Mouse (Mus musculus): ENCODE results near the gene Tpm4. TPM values are rescaled to one million over a fixed set of nuclear protein-coding genes. Genes with fewer than 3 reads are reported as not detected.

The Tpm4 gene
- polyA plus RNA-seq, 1 experiment from 2014 or later: 172 TPM

DNA sequence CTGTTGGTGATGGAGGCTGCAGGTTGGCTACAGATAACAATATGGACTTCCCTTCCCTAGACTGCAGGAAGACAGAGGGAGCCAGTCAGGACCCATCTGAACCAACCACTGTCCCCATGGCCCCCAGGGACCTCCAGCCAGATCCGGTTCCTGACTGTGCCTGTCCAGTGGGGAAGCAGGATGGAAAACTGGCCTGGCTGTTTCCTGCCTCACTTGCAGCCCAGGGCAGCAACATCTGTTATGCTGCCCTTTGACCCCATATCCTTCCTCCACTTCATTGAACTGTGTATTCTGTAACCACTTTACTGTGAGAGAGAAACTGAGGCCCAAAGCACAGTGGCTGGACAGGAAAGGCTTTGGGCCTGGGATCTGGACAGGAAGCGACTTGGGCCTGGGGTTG lies 3.5 kb upstream of the Tpm4 start:
- no peaks in the 10 kb centered on the region for H3K27me3 ChIP-seq (replicated peaks)
- no peak overlapping the region for H3K4me3 ChIP-seq
- WGBS: 88% methylated on average over 2 of the region's 2 CpGs
- H3K36me3 ChIP-seq (replicated peaks): no peaks in the 10 kb centered on the region
- no peak overlapping the region for H3K27ac ChIP-seq
- H3K4me2 ChIP-seq: no peak overlapping the region
- H3K9ac ChIP-seq: no peak overlapping the region
- H3K4me1 ChIP-seq: peaks cover 8% of the 10 kb centered on the region
- H3K9me3 ChIP-seq: no peaks in the 10 kb centered on the region
- ATAC-seq (replicated peaks): no peak

DNA sequence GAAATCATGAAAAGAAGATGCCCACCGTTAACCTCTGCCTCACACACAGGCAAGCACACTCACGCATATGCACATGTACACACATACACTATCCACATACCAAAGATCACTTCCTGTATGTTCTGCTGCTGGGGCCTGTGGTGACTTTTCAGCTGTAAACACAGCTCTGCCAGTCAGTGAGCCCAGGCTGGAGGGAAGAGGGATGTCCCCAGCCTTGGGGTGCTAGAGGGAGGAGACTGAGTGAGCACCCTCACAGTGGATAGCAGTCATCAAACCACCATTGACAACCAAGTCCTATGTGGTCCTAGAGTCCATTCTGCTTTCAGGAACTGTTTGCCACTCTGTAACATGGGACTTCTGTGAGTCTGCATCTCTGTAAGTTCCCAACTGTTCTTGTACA lies 2.9 kb upstream of the Tpm4 start:
- H3K27ac ChIP-seq: no peak overlapping the region
- 79% methylated on average over 2 of the region's 2 CpGs for WGBS
- ATAC-seq (replicated peaks): no peak

DNA sequence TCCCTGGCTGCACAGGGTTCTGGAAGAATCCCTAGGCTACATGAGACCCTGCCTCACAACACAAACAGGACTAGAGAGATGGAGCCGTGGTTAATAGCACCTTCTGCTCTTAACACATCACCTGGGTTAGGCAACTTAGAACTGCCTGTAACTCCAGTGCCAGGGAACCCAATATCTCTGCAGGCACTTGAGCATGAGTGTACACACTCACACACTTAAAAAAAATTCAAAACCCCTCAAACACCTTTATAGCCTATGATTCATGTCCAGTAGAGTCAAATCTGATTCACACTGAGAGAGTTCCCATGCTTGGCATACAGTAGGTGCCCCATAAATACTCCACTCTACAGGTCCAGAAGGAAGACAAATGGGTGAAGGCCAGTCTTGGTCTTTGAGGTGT lies 2.4 kb upstream of the Tpm4 start:
- no peak for ATAC-seq (replicated peaks)
- H3K27me3 ChIP-seq (replicated peaks): no peaks in the 10 kb centered on the region
- H3K36me3 ChIP-seq (replicated peaks): no peaks in the 10 kb centered on the region
- H3K4me2 ChIP-seq: no peak overlapping the region
- no peaks in the 10 kb centered on the region for H3K9me3 ChIP-seq
- H3K9ac ChIP-seq: no peak overlapping the region
- whole genome bisulfite sequencing: 100% methylated on average over 1 of the region's 1 CpGs
- no peak overlapping the region for H3K4me3 ChIP-seq
- H3K4me1 ChIP-seq: peaks cover 17% of the 10 kb centered on the region
- no peak overlapping the region for H3K27ac ChIP-seq

More for the DNA sequence above, 2.9 kb upstream of the Tpm4 start:
- Histone ChIP-seq H3K9me3 (no peaks in the 10 kb centered on the region), H3K9ac (no peak overlapping the region), H3K4me2 (no peak overlapping the region), H3K36me3 (replicated peaks) (no peaks in the 10 kb centered on the region), H3K4me1 (peaks cover 14% of the 10 kb centered on the region), H3K4me3 (no peak overlapping the region), H3K27me3 (replicated peaks) (no peaks in the 10 kb centered on the region)

DNA sequence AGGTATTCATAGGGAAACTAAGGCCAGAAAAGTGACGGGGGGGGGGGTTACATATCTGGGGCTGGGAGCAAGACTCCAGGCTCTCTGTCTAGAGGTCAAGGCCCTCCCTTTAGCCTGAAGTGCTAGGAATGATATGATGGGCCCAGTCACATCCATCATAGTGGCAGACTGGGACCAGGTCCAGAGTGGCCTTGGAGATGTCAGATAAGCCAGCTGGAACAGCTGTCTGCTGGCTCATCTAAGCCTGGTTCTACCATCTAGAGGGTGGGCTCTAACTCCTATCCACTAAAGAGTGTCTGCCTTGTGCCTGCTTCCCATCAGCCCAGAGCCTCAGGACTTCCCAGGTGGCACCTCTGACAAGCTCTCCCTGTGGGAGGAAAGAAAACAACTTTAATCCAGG lies 1.9 kb upstream of the Tpm4 start:
- Histone ChIP-seq H3K27ac (no peak overlapping the region), H3K4me1 (peaks cover 17% of the 10 kb centered on the region), H3K36me3 (replicated peaks) (no peaks in the 10 kb centered on the region), H3K4me3 (no peak overlapping the region), H3K4me2 (no peak overlapping the region), H3K9ac (no peak overlapping the region), H3K27me3 (replicated peaks) (no peaks in the 10 kb centered on the region), H3K9me3 (no peaks in the 10 kb centered on the region)
- 86% methylated on average over 1 of the region's 1 CpGs for WGBS
- ATAC-seq (replicated peaks): no peak

DNA sequence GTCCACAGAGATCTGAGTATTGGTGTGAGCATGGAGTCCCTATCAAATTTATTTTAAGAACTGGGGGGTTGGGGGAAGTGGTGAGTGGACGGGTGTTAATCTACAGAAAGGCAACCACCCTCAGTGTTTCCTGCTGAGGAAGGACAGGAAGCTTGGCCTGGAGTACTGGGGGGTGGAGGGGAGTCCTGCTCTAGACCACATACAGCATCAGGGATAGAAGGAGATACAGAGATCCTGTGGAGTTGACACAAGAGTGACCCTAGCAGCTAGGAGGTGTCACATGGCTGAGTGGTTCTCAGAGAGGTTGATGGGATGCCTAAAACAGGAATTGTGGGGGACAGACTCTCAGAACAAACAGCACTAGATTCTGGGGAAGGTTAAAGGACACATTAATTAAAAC lies 1.3 kb upstream of the Tpm4 start:
- Histone ChIP-seq H3K27me3 (replicated peaks) (no peaks in the 10 kb centered on the region), H3K4me1 (peaks cover 17% of the 10 kb centered on the region), H3K4me3 (no peak overlapping the region), H3K4me2 (no peak overlapping the region), H3K9ac (no peak overlapping the region), H3K27ac (no peak overlapping the region), H3K9me3 (no peaks in the 10 kb centered on the region), H3K36me3 (replicated peaks) (0 out of 2 replicates have a peak, but pooled peaks cover under 1% of the 10 kb centered on the region)
- no peak for ATAC-seq (replicated peaks)
- WGBS: 79% methylated on average over 1 of the region's 1 CpGs

DNA sequence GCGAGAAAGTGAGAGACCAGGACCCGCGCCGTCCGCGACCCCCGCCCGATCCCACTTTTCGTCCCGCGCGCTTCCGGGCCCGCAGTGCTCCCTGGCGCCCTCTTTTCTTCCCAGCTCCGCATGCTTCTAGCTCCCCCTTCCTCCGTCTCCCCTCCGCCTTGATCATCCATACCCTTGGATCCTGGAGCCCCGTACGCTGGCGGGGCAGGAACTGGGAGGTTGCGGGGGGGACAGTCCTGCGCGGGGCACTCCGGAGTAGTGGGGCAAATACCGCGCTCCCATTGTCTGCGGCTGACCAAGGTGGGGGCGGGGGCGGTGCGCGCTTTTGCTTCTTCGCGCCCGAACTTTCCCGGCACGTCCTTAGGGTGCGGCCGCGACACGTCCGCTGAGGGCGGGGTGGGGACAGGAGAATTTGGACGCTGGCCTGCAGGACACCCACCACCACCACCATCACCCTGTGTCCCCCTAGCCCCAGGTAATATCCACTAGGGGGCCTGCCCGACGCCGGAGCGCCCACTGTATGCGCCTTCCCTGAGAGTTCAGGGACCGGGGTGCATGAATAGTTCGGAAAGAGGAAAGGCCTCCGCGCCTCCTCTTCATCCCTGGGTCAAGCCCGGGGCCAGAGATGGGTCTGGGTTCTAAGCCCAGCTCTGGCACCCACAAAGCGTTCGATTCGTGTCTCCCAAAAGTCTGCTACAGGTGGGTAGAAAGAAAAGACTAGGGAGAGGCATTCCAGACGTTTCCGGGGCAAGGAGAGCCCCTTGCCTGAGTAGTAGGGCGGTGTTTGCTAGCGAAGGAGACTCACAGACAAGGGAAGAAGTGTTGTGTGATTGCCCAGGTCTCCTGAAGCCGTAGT lies 899 bp downstream of the Tpm4 start:
- peak; percentile 77 for ATAC-seq (replicated peaks)
- under 1% methylated on average over 60 of the region's 62 CpGs for WGBS
- Histone ChIP-seq H3K27ac (peak overlapping the region; percentile 81), H3K4me1 (peaks cover 17% of the 10 kb centered on the region), H3K4me2 (peak overlapping the region; percentile 65), H3K4me3 (peak overlapping the region; percentile 65), H3K27me3 (replicated peaks) (no peaks in the 10 kb centered on the region), H3K36me3 (replicated peaks) (peaks cover 13% of the 10 kb centered on the region; the same call in 1 of the 2 replicates), H3K9ac (peak overlapping the region; percentile 78), H3K9me3 (no peaks in the 10 kb centered on the region)

DNA sequence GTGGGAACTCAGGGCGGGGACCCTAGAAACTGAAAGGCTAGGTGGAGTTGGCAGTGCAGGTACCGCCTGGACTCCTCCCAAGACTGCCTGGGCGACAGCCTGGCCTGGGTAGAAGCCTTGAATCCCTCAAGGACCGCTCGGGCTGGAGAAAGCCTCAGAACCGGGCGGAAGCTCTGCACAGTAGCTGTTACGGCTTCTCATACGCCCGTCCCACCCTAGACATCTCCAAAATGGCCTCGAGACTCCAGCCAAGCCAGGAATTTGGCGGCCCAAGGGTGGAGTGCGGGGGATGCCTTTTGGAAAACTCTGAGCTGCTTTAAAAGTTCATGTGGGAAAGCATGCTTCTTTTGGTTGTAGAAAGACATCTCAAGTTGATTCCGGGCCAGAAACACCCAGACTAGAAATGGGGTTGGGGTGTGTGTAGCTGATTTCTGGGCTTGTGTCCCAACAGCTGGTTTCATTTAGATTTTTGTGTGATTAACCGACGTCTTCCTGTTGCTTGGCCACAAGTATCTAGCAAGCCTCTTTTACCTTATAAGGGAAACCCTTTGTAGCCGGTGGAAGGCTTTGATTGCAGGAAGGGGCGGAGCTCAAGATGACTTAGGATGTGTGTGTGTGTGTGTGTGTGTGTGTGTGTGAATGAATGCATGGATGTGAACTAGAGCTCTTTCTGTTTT lies 1.7 kb downstream of the Tpm4 start:
- WGBS: under 1% methylated on average over 18 of the region's 18 CpGs
- peak; percentile 24 for ATAC-seq (replicated peaks)
- H3K4me1 ChIP-seq: peaks cover 17% of the 10 kb centered on the region
- peak overlapping the region; percentile 78 for H3K9ac ChIP-seq
- H3K4me3 ChIP-seq: peak overlapping the region; percentile 65
- no peaks in the 10 kb centered on the region for H3K27me3 ChIP-seq (replicated peaks)
- no peaks in the 10 kb centered on the region for H3K9me3 ChIP-seq
- peak overlapping the region; percentile 65 for H3K4me2 ChIP-seq
- H3K36me3 ChIP-seq (replicated peaks): peaks cover 16% of the 10 kb centered on the region; the same call in 1 of the 2 replicates
- H3K27ac ChIP-seq: peak overlapping the region; percentile 81

DNA sequence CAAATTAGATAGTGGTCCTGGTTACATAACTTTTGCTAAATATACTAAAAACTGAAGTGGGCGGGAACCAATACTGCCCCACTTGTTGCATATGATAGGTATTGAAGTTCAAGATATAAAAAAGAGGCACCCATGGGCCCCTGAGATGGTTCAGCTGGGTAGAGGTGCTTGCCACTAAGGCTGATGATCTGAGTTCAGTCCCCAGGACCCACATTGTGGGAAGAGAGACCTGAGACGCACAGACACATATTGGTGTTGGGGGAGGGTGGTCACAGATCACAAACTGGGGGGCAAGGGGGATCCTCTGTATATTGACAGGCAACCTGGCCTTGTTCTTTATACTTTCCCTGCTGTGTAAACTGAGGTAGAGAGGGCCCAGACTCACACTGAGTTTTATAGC lies 2.7 kb downstream of the Tpm4 start:
- H3K27me3 ChIP-seq (replicated peaks): no peaks in the 10 kb centered on the region
- WGBS: 90% methylated on average over 2 of the region's 2 CpGs
- no peak for ATAC-seq (replicated peaks)
- H3K4me1 ChIP-seq: peaks cover 17% of the 10 kb centered on the region
- no peak overlapping the region for H3K9ac ChIP-seq
- peaks cover 19% of the 10 kb centered on the region for H3K36me3 ChIP-seq (replicated peaks)
- no peak overlapping the region for H3K27ac ChIP-seq
- no peaks in the 10 kb centered on the region for H3K9me3 ChIP-seq
- H3K4me2 ChIP-seq: no peak overlapping the region
- no peak overlapping the region for H3K4me3 ChIP-seq

DNA sequence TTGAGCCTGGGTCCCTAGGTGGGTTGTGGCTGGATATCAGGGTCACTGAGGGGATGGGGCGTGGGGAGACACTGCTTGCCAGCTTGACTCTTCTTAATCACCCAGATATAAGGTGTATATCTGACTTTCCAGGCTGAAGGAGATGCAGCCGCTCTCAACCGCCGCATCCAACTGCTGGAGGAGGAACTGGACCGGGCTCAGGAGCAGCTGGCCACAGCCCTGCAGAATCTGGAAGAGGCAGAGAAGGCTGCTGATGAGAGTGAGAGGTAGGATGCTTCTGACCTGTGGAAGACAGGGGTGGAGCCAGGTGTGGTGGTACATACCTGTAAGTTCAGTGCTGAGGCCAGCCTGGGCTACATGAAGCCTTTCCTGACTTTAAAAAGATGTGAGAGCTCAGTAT lies 3.7 kb downstream of the Tpm4 start:
- no peak for ATAC-seq (replicated peaks)
- Histone ChIP-seq H3K4me3 (no peak overlapping the region), H3K9ac (no peak overlapping the region), H3K4me2 (no peak overlapping the region), H3K27ac (no peak overlapping the region), H3K9me3 (no peaks in the 10 kb centered on the region), H3K27me3 (replicated peaks) (no peaks in the 10 kb centered on the region), H3K36me3 (replicated peaks) (peaks cover 24% of the 10 kb centered on the region), H3K4me1 (peaks cover 17% of the 10 kb centered on the region)
- 98% methylated on average over 5 of the region's 5 CpGs for WGBS

DNA sequence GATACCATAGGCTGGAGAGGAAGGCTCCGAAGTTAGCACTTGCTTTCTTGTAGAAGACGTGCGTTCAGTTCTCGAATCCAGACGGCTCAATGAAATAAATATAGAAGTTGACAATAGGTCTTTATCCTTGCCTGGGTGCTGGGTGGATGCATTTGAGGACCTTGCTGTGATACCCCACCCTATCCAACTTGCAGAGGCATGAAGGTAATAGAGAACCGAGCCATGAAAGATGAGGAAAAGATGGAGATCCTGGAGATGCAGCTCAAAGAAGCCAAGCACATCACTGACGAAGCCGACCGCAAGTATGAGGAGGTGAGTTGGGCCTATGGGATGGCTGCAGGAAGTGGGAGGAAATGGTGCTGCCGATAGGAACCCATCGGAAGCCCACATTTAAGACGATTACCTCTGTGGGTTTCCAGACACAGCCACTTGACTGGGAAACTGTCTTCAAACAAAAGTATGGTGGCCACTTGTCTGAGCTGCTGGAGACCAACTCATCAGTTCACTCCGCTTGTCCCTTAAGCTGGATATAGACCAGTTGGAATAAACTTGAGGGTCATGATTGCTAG lies 8.6 kb downstream of the Tpm4 start:
- no peak overlapping the region for H3K4me2 ChIP-seq
- H3K36me3 ChIP-seq (replicated peaks): peaks cover 47% of the 10 kb centered on the region
- H3K4me3 ChIP-seq: no peak overlapping the region
- H3K9me3 ChIP-seq: no peaks in the 10 kb centered on the region
- ATAC-seq (replicated peaks): no peak
- H3K9ac ChIP-seq: no peak overlapping the region
- no peak overlapping the region for H3K27ac ChIP-seq
- H3K4me1 ChIP-seq: no peaks in the 10 kb centered on the region
- 93% methylated on average over 13 of the region's 13 CpGs for WGBS
- no peaks in the 10 kb centered on the region for H3K27me3 ChIP-seq (replicated peaks)

DNA sequence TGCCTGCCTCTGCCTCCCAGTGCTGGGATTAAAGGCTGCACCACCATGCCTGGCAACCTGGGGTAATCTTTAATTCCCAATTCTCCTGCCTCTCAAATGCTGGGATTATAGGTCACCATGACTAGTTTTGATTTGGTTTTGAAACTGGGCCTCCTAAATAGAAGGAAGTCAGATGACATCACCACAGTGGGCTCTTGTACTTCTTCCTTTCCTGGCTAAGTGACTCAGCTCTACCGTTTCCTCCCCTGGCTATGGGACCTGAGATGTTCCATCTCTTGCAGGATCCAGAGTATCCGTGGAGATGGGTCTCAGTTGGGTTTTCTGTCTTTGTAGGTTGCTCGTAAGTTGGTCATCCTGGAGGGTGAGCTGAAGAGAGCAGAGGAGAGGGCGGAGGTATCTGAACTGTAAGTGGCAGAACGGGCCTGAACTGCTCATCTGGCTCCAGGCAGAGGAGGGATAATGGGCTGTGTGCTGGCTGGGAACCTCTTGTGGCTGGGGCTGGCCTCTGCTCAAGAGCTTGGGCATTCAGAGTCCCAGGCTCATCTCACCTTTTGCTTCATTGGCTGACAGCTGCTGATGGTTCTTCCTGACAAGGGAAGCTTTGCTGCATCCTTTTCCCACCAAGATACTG lies 9.7 kb downstream of the Tpm4 start:
- H3K9ac ChIP-seq: no peak overlapping the region
- no peaks in the 10 kb centered on the region for H3K27me3 ChIP-seq (replicated peaks)
- 93% methylated on average over 5 of the region's 5 CpGs for WGBS
- no peak overlapping the region for H3K27ac ChIP-seq
- no peak for ATAC-seq (replicated peaks)
- H3K4me3 ChIP-seq: no peak overlapping the region
- H3K36me3 ChIP-seq (replicated peaks): peaks cover 43% of the 10 kb centered on the region
- H3K9me3 ChIP-seq: no peaks in the 10 kb centered on the region
- no peak overlapping the region for H3K4me2 ChIP-seq
- H3K4me1 ChIP-seq: no peaks in the 10 kb centered on the region

DNA sequence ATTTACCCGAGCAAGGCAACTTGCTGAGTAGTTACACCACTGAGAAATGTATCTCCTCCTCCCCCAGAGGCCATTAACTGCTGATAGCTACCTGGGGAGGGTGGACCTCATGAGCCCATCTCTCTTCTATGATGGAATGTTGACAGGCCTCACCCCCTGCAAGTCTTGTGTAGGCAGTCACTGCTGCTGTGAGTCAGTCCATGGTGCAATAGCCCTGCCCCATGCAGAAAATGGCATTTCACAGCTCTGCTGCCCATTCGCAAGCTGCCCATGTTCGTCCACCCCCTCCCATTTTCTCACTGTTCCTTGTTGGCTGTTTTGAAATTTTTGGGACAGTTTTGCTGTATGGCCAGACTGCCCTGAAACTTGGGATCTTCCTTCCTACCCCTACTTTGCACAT lies 10.7 kb downstream of the Tpm4 start:
- H3K9me3 ChIP-seq: no peaks in the 10 kb centered on the region
- no peaks in the 10 kb centered on the region for H3K4me1 ChIP-seq
- no peaks in the 10 kb centered on the region for H3K27me3 ChIP-seq (replicated peaks)
- 88% methylated on average over 3 of the region's 3 CpGs for WGBS
- no peak for ATAC-seq (replicated peaks)
- H3K36me3 ChIP-seq (replicated peaks): peaks cover 35% of the 10 kb centered on the region
- H3K4me2 ChIP-seq: no peak overlapping the region
- H3K4me3 ChIP-seq: no peak overlapping the region
- no peak overlapping the region for H3K9ac ChIP-seq
- H3K27ac ChIP-seq: no peak overlapping the region

Measured in midbrain, embryonic 15.5 days (tissue).